In the genomic region with DNA sequence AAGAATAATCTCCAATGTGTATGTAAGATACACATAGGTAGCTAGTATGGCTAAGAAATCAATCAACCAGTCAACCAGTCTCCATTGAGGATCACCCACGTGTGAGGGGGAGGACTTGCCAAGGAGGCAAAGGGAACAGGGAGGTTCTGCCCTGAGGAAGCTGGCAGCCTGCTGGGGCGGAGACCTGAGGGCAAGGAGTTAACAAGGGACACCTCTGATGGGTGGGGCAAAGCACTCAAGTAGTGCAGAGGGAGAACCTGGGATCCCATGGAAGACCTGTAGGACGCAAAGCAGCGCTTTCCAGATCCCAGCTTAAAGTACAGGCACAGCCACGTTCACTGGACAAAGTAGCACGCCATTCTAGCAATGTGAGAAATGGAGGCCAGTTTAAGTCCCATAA, we compare ENCODE assay signal across 8 mouse cellular contexts.
A peak's percentile ranks its signal among the peaks of the same experiment; 100 is the strongest.
DNase-seq lines count a peak whose midpoint lies in the region; ATAC-seq and TF ChIP-seq lines count a peak whose summit lies in the region.
"Had no signal": no experiment of that assay in that cellular context is flagged by ENCODE, and none has a peak within 500 bp of the region (broad histone marks: within the 10 kb centered on the region; RNA-seq: fewer than 3 reads in every experiment).

No protein-coding gene starts in this region.

- peak overlapping the region; percentile 49 for H3K4me2 ChIP-seq in liver, embryonic 15.5 days

- H3K9ac ChIP-seq in ES-Bruce4 (ENCODE audit: low read depth, poor library complexity, severe bottlenecking) (no peak overlapping the region), ES-E14 (ENCODE audit: insufficient read depth, low read depth, low read length, poor library complexity, severe bottlenecking) (no peak overlapping the region)
- no peak overlapping the region for H3K9ac ChIP-seq in liver, embryonic 15.5 days

- in situ Hi-C loops in ES-E14 (cut with MboI; ENCODE audit: low sequenced_read_pairs in 2 of 2, unreplicated experiment in 2 of 2): no loop called here

- no peak for TF ChIP-seq POLR2A in ES-Bruce4 (IDR thresholded peaks at IDR 0.05; ENCODE audit: insufficient read depth, low read length)

- no peak for TF ChIP-seq CTCF in ES-Bruce4 (IDR thresholded peaks at IDR 0.05; ENCODE audit: low read depth, low read length)

- H3K27me3 ChIP-seq in ES-Bruce4 (ENCODE audit: control insufficient read depth, insufficient read depth, low read length, poor library complexity, severe bottlenecking): no peaks in the 10 kb centered on the region
- H3K27me3 ChIP-seq in liver, embryonic 15.5 days: no peaks in the 10 kb centered on the region

- H3K27ac ChIP-seq in ES-Bruce4 (ENCODE audit: insufficient read depth, low read length): peak overlapping the region; percentile 85
- H3K27ac ChIP-seq in ES-E14 (ENCODE audit: insufficient read depth, low read depth, low read length, poor library complexity, severe bottlenecking): no peak overlapping the region; the same call in 1 of the 2 replicates
- peak overlapping the region; percentile 59; the same call in 1 of the 2 replicates for H3K27ac ChIP-seq in liver, embryonic 15.5 days (replicated peaks)

- peak overlapping the region; percentile 21 for H3K4me3 ChIP-seq in ES-Bruce4 (ENCODE audit: low read depth, low read length)
- peak overlapping the region in 1 of 2 experiments; percentile 51; a peak in 3 of 4 replicates for H3K4me3 ChIP-seq in ES-E14 (ENCODE audit: insufficient read depth in 1 of 2, low read depth in 1 of 2, low read length in 2 of 2, poor library complexity in 1 of 2, severe bottlenecking in 1 of 2)
- H3K4me3 ChIP-seq in liver, embryonic 15.5 days (replicated peaks): no peak overlapping the region

- H3K4me1 ChIP-seq in ES-Bruce4 (ENCODE audit: control insufficient read depth, insufficient read depth, low read length) (peaks cover 9% of the 10 kb centered on the region), ES-E14 (ENCODE audit: control insufficient read depth in 2 of 2, insufficient read depth in 2 of 2, low read length in 2 of 2, poor library complexity in 1 of 2) (peaks cover 0 to 11% of the 10 kb centered on the region in 2 experiments; a peak in 3 of 4 replicates)
- H3K4me1 ChIP-seq in liver, embryonic 15.5 days (replicated peaks): peaks cover 32% of the 10 kb centered on the region

- peak; percentile 45 for DNase-seq in ES-E14 (ENCODE audit: low read depth, low spot score)
- DNase-seq in kidney, adult 9 months: peak; percentile 39
- no peak for DNase-seq in urinary bladder, adult 18-20 months (ENCODE audit: low spot score in 2 of 2)
- DNase-seq in c-Kit-positive CD71-positive TER-119-positive erythroid progenitor cells, embryonic 14.5 days (ENCODE audit: low spot score): no peak
- DNase-seq in B cell, adult 2 months: no peak
- DNase-seq: thymus, adult 18-20 months had no signal

- H3K36me3 ChIP-seq in ES-Bruce4 (ENCODE audit: control insufficient read depth, insufficient read depth, low read length, poor library complexity, severe bottlenecking) (no peaks in the 10 kb centered on the region), ES-E14 (ENCODE audit: control insufficient read depth, insufficient read depth, low read length, poor library complexity, severe bottlenecking) (peaks cover 1% of the 10 kb centered on the region; the same call in 1 of the 2 replicates)
- H3K36me3 ChIP-seq in liver, embryonic 15.5 days (replicated peaks): no peaks in the 10 kb centered on the region

- 23% methylated on average over 6 of the region's 6 CpGs for WGBS in liver, embryonic 15.5 days (ENCODE audit: insufficient replicate concordance)

- TF ChIP-seq EP300 in ES-Bruce4 (IDR thresholded peaks at IDR 0.05; ENCODE audit: insufficient read depth, low read depth, low read length): 0 out of 2 replicates have a peak, but pooled peaks have one; percentile 17

- ATAC-seq in liver, embryonic 15.5 days (ENCODE audit: insufficient read depth): no peak

- H3K9me3 ChIP-seq in ES-Bruce4 (replicated peaks; ENCODE audit: control insufficient read depth, insufficient read depth, low read length, poor library complexity, severe bottlenecking) (no peaks in the 10 kb centered on the region), ES-E14 (ENCODE audit: control insufficient read depth, insufficient read depth, low read depth, low read length) (no peaks in the 10 kb centered on the region)
- no peaks in the 10 kb centered on the region for H3K9me3 ChIP-seq in liver, embryonic 15.5 days (replicated peaks)

TF ChIP-seq in ES-E14, 5 proteins besides CTCF, POLR2A, EP300 and RAD21:
- no peak for TF ChIP-seq CHD2 (IDR thresholded peaks at IDR 0.05; ENCODE audit: low read depth, low read length)
- no peak for TF ChIP-seq MAFK (IDR thresholded peaks at IDR 0.05; ENCODE audit: insufficient read depth, low read depth, low read length)
- no peak for TF ChIP-seq ZC3H11A (IDR thresholded peaks at IDR 0.05; ENCODE audit: borderline replicate concordance, low read depth, low read length)
- TF ChIP-seq ZNF384 (IDR thresholded peaks at IDR 0.05; ENCODE audit: low read depth, low read length): no peak
- no peak for TF ChIP-seq HCFC1 (IDR thresholded peaks at IDR 0.05; ENCODE audit: borderline replicate concordance, insufficient read depth, low read length)

Comparison
In these comparisons a context has a peak if more than half of its experiments do, and no peak if none do; other contexts are left out.
1. DNase-seq: peak in ES-E14 (single experiment) and kidney, adult 9 months (single experiment); none in urinary bladder, adult 18-20 months (0 of 2), c-Kit-positive CD71-positive TER-119-positive erythroid progenitor cells, embryonic 14.5 days (single experiment) and B cell, adult 2 months (0 of 2).